Mouse (Mus musculus) lung, postnatal 14 days (tissue): ENCODE measurements around the gene Zc2hc1b.

Experiments used
- DNase-seq: peaks from one replicate; pipeline ENCODE4 v3.0.0; 2021

Gene Zc2hc1b

DNA sequence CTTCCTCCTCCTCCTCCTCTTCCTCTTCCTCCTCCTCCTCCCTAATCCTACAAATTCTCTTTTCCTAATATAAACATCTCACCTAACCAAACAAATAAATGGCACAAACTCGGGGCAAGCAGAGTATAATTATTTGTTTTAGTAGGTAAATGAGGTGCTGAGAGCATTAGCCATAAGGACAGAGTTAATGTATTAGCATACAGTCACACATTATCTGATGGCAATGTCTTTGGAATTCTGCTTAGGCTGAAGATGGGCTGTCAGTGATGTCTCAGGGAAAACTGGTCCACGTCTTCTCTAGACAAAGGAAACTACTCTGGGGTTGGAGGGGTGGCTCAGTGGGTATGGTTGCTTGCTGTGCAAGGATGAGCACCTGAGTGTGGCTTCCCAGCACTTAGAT lies 6.4 kb downstream of the Zc2hc1b start:
- DNase-seq = no peak

DNA sequence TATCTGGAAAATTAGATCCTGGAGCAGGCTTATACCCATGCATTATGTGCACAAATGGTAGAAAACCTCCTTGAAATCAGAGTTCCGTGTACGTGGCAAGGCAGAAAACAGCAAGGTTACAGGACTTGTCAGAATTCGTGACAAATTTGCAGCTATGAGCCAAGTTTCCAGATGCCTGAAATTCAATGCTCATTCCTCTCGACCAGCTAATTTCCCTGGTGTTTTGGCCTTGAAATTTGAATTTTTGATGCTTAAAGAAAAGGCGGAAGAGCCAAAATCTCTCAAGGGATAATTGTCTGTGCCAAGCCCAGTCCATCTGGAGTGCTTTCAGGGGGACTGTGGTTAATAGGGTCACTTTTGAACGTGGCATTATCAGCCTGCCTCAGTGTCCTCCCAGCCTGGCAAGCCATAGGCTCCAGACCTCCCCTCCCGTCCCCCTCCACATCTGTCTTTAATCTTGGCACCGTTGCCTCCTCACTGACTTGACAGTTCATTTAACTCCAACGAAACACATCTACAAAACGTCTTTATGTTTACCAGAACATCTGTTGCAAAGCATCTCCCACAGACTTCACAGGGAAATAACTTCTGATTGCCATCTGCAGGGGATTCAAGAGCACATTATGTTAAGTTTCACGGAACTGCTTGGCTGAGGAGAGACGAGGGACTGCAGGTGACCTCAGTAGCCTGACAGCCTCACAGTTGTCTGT lies 6.9 kb downstream of the Zc2hc1b start:
- DNase-seq = no peak

DNA sequence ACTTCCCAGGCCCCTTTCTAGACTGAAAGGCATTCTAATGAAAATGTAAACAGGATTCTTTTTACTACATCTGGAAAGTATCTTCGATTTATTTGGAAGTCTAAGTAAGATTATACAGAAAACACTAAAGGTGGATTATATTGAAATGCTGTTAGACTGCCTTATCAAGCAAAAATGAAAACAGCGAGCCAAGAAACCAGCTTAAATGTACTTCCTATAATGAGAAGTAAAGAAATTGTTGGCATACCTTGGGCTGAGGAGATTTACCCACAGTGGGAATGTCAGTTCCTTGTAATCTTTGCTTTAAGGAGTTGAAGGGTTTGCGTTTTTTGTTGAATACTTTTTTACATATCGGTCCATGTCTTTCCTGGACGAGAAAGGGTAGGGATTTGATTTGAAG lies 9.4 kb downstream of the Zc2hc1b start:
- no peak for DNase-seq

DNA sequence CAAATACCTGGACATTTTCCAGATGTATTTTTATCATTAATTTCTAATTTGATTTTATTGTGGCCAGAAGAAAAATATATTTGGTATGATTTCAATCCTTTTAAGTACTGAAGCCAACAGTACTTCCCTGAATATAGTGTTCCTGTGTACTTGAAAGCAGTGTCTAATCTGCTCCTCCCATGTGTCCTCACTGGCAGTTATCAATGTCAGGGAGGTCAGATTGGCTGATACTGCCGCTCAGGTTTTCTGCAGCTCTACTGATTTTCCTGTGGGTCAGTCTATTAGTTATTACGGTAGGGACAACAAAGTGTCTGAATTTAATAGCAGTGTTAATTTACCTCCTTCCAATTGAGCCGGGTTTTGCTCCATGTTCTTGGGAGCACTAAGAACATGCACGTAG lies 15.8 kb downstream of the Zc2hc1b start:
- no peak for DNase-seq

DNA sequence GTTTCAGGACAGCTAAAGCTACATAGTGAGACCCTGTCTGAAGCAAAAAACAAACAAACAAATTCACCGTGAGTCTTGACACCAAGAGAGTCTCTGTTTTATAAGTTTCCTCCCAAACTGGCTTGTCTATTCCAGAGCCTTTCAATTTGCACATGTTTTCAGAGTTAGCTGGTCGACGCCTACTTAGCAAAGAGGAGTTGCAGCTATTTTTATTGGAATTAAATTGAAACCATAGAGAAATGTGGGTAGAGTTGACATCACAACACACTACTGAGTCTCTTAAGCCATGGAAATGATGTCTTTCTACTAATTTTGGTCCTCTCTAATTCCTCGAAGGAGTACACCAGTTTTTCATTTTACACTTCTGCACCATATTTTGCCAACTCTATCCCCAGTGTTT lies 16.9 kb downstream of the Zc2hc1b start:
- DNase-seq = no peak

DNA sequence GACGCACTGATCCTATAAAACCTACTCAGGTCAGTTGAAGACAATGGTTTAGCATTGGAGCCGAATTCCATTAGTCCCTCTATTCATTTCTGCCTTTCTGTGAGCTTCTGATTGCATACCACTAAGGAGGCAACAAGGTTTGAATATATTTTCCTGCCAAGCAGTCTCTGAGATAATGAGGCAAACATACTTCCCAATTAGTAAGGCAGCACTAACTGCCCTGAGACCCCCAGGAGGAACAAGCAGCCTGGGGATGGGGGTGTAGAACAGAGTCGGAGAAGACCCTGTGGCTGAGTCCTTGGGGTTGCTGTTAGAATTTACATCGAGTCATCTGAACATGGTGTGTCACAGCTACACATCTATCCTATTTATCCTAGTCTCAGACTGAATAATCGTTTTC lies 22.4 kb downstream of the Zc2hc1b start:
- no peak for DNase-seq

DNA sequence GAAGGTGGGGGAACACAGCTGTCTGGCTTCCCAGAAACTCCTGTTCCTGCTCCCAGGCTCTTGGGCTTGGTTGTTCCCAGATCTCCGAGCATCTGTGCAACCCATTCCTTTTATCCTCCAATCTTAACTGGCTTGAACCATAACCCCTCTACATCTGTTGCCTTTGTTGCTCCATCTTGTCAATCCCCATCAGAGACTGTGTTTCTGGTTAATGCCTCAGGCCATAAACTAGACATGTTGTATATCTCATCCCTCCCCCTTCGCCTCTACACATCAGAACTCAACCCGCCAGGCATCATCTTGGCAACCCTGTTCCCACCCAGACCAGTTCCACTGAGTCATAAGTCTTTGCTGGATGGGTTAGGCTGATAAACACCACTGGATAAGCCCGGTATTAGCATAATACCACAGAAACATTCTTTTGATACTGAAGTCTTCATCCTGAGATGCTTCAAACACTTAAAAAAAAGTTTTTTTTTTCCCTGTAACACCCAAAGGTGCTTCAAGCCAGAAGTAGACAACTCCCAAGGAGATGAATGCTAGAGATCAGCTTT lies 24.9 kb downstream of the Zc2hc1b start:
- no peak for DNase-seq

DNA sequence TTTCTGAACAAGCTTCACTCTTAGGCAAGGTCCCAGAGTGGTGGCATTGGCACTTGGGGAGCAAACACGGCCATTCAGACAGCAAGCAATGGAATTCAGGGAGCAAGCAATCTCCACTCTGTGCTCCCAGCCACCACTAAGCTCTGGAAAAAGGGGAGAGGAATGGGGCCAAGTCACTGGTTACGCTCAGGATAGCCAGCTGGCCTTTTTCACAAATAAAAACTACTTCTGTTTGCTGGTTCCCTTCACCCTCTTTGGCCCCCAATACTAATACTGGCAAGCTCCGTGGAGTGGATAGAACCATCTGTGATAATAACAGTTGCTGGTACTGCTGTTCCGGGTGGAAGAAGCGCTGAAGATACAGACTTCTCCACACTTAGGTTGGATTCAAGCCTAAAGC lies 26.5 kb downstream of the Zc2hc1b start:
- DNase-seq = peak; percentile 22

DNA sequence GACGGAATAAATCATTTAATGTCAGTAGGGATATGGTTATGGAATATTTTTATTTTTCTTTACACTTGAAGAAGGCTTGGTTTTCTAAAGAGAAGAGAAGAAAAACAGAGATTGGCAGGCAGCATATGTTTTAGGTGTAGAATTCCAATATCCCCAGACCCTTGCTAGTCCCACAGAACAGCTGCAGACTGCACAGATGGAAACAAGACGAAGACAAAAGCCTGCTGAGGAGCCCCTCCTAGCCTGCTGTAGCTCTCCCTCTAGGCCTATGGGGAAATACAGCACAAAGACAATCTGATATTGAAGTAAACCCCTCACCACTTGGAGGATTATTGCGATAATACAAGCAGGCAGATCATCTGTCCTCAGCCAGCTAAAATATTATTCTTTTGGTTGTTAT lies 27.4 kb downstream of the Zc2hc1b start:
- DNase-seq = no peak

DNA sequence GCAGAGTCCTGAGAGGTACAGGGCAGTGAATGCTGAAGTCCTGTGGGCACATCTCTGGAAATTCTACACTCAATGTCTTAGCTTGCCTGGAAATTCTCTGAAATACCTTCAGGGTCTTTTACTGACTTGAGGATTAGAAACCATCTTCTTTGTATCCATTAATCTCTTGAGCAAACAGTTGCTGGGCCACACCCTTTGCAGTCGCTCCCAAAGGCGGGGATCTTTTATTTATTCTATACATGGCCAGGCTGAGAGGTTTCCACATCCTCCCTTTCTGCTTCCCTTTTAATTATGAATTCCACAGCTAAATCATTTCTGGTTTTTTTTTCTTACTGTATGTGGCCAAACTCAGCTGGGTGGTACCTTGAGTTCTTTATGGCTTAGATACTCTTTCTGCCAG lies 37.4 kb downstream of the Zc2hc1b start:
- DNase-seq = no peak

DNA sequence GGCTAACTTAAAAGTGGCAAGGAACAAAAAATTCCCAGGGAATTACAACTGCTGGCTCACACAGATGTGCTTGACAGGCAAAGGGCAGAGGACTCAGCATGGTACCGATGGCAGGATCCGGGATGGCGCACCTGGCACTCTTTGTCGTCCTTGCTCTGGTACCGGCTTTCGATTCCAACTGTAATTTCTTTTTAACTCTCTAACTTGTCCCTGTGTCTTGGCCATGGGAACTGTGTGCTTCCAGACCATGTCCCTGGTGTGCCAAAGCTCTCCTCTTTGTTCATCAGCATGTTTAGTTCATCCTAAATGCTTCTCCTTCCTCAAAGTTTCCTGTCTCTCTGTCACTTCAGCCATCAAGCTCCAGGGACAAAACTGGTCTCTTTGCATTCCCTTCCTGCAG lies 39.9 kb downstream of the Zc2hc1b start:
- DNase-seq = no peak

DNA sequence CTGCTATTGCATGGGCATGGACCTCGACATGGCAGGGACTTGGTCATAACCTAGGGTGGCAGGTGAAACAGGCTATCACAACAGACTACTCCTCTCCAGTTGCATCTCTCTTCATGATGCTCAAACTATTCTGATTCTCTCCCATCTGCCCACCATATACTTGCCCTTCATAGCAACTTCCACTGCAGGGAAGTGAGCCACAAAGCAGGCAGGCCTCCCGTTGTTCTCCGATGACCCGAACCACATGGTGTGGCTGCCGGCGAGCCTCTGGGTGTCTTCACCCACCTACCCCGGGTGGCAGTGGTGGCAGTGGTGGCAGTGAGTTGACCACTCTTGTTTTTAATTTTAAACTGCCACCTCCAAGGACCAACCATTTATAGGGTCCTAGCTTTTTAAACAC lies 42.1 kb downstream of the Zc2hc1b start:
- no peak for DNase-seq

DNA sequence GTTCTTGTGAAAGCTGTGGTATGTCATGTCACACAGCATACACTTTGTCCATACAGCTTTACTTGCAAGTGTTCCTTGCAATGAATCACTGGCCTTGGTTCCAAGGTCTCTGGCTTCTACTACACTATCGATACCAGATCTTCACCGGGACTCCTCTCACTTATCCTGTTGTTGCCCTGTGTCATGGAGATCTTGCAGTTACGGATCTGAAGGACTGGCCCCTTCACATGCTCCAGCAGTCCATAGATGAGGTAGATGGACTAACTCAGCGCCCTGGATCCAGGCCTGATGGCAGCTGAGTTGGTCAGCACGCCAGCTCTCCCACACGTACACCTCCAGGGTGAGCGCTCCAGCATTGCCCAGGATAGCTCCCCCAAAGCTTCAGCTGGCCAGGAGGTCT lies 42.5 kb downstream of the Zc2hc1b start:
- DNase-seq = no peak

DNA sequence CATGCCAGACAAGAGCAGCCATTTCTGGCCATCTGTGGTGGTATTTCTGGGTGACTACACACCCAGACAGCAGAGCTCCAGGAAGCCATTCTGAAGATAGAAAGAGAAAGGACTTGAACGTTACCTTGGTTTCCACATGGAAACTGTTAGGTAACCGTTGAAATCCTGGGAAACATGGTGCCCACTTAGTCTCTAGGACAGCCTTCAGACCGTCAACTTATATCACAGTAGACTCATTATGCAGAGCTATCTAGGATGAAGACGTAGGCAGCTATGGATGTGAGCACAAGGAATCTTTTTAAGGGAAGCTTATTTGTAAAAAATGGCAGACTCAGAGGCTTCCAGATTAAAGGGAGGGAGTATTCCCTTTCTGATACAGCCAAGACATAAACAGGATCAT lies 44.0 kb downstream of the Zc2hc1b start:
- no peak for DNase-seq

DNA sequence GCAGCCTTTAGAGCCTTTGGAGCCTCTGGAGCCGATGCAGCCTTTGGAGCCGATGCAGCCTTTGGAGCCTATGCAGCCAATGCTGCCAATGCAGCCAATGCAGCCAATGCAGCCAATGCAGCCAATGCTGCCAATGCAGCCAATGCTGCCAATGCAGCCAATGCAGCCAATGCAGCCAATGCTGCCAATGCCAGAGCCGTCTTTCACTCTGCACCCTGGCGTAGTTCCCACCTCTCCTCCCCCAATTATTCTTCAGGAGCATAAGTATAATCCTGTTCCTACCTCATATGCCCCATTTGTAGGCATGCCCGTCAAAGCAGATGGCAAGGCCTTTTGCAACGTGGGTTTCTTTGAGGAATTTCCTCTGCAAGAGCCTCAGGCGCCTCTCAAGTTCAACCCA lies 49.9 kb downstream of the Zc2hc1b start:
- no peak for DNase-seq

DNA sequence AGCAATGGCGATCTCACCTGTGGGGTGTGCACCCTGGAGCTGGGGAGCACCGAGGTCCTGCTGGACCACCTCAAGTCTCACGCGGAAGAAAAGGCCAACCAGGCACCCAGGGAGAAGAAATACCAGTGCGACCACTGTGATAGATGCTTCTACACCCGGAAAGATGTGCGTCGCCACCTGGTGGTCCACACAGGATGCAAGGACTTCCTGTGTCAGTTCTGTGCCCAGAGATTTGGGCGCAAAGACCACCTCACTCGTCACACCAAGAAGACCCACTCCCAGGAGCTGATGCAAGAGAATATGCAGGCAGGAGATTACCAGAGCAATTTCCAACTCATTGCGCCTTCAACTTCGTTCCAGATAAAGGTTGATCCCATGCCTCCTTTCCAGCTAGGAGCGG lies 50.5 kb downstream of the Zc2hc1b start:
- DNase-seq = no peak

DNA sequence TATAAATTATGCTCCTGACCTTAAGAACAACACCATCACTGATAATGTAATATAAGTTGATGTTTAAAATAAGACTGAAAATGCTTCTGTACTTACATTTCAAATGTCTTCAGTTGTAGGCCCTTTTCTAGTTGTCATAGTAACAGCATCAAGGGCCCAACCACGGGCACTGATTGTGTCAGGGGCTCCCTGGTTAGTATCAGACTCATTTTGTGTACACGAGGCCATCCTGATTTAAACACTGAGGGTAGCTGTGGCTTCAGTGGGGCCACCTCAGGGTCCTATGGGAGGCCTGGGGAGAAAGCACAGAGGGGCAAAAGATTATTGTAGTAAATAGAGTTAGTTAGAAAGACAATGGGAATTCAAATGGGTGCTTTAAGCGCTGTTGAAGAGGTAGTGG lies 52.0 kb downstream of the Zc2hc1b start:
- DNase-seq = no peak

DNA sequence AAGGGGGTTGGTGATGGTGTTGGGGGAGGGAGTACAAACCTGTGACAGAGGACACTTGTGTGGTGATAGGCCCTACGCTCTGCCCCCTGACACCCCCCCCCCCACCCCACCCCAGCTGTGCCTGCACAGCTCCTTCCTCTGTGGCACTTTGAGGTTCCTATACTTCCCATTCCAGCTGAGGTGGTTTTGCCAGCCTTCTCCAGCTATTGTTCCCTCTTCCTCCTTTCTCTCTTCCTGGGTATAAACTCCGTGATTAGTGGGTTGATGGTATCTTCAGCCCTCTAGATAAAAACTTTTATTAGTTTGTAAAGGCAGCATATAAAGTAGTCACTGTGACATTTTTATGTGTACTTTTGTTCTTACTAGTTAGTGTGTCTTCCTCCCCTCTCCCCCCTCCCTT lies 58.5 kb downstream of the Zc2hc1b start:
- DNase-seq = no peak

DNA sequence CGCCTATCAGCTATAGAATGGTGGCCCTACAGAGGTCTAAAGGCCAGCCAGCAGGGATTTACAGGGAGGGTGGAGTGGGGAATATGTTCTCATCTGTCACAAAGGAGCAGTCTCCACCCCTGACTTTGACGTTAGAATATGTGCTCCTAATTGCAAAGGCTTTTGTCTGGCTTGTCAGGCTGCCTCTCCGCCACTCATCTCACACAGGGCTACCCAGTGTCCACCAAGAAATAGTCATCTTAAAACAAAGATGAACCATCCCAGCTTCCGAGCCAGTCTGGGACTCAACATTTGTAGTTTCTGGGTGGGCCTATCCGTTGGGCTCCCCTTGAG lies 59.1 kb downstream of the Zc2hc1b start:
- no peak for DNase-seq

DNA sequence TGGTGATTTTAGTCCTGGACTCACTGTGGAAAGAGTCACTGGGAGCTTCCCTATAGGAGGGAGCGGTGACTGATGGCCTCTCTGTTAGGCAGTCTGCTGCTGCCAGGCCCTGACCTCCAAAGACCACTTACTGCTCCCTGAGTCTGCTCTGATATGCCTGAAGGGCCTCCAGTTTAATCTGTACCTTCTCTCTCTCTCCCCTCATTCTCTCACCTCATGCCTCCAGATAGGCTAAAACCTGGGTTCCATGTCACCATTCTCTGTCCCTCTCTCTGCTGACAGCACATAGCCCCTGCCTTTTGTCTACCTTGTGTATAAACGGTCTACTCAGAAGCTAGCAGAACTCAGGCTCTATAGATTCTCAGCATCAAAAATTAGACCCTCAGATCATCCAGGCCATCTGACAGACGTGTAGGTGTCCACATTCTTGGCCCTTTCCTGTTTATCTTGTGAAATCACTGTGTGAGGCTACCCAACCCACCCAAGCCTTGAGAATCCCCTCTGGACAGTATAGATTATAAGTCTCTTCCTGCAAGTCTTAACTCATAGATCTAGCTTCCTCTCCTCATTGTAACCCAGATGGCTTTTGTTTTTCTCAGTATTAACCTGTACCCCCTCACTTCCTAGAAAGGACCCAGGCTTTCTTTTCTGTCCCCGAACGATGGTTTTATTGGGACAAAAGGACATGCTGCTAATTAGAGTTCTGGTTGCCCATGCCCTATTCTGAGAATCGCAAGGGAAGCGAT lies 59.6 kb downstream of the Zc2hc1b start:
- no peak for DNase-seq

DNA sequence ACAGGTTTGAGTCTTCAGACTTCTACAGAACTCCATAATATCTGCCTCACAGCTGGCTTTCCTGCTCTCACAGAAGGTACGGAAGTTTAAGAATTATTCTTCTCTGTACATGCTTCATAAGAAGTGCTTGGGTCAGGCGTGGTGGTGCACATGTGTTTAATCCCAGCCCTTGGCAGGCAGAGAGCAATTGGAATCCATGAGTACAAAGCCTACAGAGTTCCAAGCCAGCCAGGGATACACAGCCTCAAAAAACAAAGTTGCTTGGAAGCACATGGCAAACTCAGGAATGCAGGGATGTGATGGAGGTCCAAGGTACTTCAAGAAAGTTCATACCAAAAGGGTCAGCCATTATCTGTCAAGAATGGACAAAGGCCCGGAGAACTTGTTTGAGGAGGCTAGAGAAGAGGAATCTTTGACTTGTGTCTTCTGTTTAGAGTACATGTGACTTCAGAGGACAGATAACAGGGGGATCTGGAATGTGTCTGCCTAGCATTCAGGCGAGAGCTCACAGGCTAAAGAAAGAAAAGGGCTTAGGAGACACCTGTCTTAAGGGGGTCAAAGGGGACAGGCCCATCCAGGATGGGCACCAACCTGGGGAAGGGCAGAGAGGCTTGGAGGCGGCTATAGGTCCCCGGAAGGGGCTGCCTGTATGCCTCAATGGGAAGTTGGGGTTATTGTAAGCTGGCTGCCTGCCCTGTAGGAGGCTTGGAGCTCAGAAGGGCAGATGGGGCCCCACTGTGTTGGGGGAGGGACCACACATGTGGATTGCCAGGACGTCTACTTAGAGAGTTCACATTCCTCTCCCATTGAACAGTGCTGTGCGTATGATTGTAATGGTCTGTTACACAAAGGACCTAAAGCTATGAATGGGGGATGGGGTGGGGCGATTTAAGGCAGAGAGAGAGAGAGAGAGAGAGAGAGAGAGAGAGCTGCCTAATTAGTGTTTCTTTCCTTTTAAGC lies 60.8 kb downstream of the Zc2hc1b start:
- no peak for DNase-seq

DNA sequence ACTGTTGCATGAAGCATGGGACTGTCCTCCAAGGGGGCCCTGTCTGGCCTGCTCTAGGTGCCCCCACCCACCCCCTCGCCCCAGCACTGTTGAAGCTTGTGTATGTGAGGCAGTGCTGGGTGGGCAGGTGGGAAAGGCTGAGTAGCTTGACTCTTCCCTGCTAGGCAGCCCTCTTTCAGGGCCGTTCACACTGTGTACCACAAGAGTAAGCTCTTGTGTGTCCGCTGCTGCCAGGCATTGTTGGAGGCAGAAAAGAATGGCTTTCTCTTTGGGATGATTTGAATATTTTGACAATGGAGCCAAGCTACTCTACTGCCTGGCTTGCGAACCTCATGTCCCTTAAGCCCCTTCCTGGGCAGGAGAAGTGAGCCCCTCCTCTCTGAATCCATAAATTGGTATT lies 62.8 kb downstream of the Zc2hc1b start:
- no peak for DNase-seq

DNA sequence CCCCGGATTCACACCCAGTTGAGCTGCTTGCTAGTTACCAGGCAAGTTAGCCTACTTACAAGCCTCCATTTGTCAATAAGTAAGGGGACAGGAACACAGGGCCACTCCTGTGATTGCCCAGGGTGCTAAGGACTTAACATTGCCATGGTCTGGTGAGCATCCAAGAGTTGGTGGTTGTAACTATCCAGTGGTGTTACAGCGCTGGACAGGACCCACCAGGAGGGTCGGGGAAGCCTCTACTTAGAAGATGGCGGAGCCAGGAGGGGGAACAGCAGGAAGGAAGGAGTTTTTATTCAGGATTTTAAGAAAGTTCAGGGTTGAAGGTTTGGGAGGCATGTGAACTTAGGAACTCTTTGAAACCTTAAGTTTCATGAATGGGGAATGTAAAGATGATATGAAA lies 64.2 kb downstream of the Zc2hc1b start:
- DNase-seq = no peak

DNA sequence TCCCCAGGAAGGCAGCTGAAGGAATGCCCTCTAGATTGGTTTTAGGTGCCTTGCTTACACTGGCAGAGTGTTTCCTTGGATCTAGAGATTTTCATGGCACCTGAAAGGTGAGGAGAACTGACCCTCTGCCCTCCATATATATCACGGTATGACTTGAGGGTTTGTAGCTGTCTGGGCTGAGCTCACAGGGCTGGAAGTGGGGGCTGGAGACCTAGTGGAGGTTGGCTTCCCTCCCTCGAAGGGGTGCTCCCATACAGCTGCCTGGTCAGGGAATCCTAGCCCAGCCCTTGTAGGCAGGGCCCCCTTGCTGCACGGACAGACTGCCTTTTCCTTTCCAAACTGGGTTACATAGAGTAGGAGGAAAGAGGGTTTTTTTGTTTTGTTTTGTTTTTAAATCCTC lies 65.0 kb downstream of the Zc2hc1b start:
- DNase-seq = no peak
